ENCODE assay signal across 1 mouse cellular context in the genomic region with DNA sequence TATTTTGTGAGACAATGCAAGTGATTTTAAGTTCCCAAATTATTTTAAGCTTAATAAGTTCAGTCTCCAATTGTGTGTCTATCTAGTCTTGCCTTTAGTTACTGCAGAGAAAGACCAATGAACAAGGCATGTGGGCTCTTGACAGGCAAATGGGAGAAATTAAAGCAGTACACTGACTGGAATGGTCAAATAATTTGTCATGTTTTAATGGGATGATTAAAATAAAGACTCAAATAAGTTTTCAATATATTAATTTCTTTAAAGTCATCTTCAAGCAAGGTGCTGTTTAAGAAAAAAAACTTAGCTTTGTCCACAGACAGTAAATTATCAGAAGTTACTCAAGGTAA.
TF ChIP-seq lines count a peak whose summit lies in the region.

No protein-coding gene starts in this region.

TF ChIP-seq in MEL, 35 proteins besides CTCF, POLR2A, EP300 and RAD21 (continued from another document):
- TF ChIP-seq TBP (IDR thresholded peaks at IDR 0.05; ENCODE audit: low read depth, low read length) (no peak), ETS1 (IDR thresholded peaks at IDR 0.05; ENCODE audit: low read depth, low read length) (no peak), ZMIZ1 (IDR thresholded peaks at IDR 0.05; ENCODE audit: low read depth, low read length) (peak; percentile 94), UBTF (IDR thresholded peaks at IDR 0.05; ENCODE audit: borderline replicate concordance, insufficient read depth, low read depth, low read length) (no peak), GABPA (IDR thresholded peaks at IDR 0.05; ENCODE audit: low read depth, low read length) (no peak), MAFK (IDR thresholded peaks at IDR 0.05; ENCODE audit: borderline replicate concordance, low read depth, low read length) (no peak), RCOR1 (IDR thresholded peaks at IDR 0.05; ENCODE audit: low read depth, low read length) (0 out of 2 replicates have a peak, but pooled peaks have one; percentile 9), GATA1 (IDR thresholded peaks at IDR 0.05; ENCODE audit: low read depth, low read length) (no peak), MYB (IDR thresholded peaks at IDR 0.05; ENCODE audit: low read depth, low read length) (no peak), ZNF384 (IDR thresholded peaks at IDR 0.05; ENCODE audit: low read depth, low read length) (no peak), MAZ (IDR thresholded peaks at IDR 0.05; ENCODE audit: low read depth, low read length) (no peak), TCF12 (IDR thresholded peaks at IDR 0.05; ENCODE audit: low read depth, low read length) (no peak), NELFE (IDR thresholded peaks at IDR 0.05; ENCODE audit: low read depth, low read length) (peak; percentile 65; the same call in 1 of the 2 replicates), JUND (IDR thresholded peaks at IDR 0.05; ENCODE audit: low read depth, low read length) (peak; percentile 12; the same call in 1 of the 2 replicates), E2F4 (IDR thresholded peaks at IDR 0.05; ENCODE audit: borderline replicate concordance, low read depth, low read length) (no peak), TAL1 (IDR thresholded peaks at IDR 0.05; ENCODE audit: low read length) (no peak)
TF ChIP-seq in MEL: peak in this region for 10.
